Mouse (Mus musculus): ENCODE data around the gene Irak2. TPM values are rescaled to one million over a fixed set of nuclear protein-coding genes. Genes with fewer than 3 reads are reported as not detected.

Gene Irak2
- total RNA-seq, 4 experiments from 2014 or later, result 3.3 to 7.4 (median 4.7) TPM

Small RNAs within 50 kb of the gene (microRNA-seq; reads per million reads assigned to microRNA genes)
- gene Mir7042, result not detected

Other genes starting within 250 kb of the Irak2 start
- gene Ttll3, start 249.2 kb upstream of the Irak2 start, total RNA-seq (2022), result under 1 TPM; 0.27 to 0.94 (median 0.83) TPM
- gene Rpusd3, start 219.1 kb upstream of the Irak2 start, total RNA-seq (2022), result 10 to 100 TPM in 1 of 4 experiments, 1 to 10 TPM in 3; 5.9 to 12.8 (median 6.8) TPM
- 10 to 100 TPM in 3 of 4 experiments, 1 to 10 TPM in 1; 3.8 to 35.8 (median 19.8) TPM for gene Cidec, start 202.7 kb upstream of the Irak2 start, total RNA-seq (2022)
- 10 to 100 TPM; 27.4 to 30.4 (median 29.1) TPM for gene Jagn1, start 195.9 kb upstream of the Irak2 start, total RNA-seq (2022)
- gene Il17re, start 180.0 kb upstream of the Irak2 start, total RNA-seq (2022), result under 1 TPM; 0.12 to 0.44 (median 0.28) TPM
- gene Il17rc, start 167.0 kb upstream of the Irak2 start, total RNA-seq (2022), result 1 to 10 TPM; 3.9 to 7.5 (median 4.7) TPM
- 10 to 100 TPM; 46.7 to 56.2 (median 49.2) TPM for gene Creld1, start 155.2 kb upstream of the Irak2 start, total RNA-seq (2022)
- not detected for gene Prrt3, start 136.5 kb upstream of the Irak2 start, total RNA-seq (2022)
- gene Emc3, start 106.8 kb upstream of the Irak2 start, total RNA-seq (2022), result 10 to 100 TPM; 51.5 to 58.0 (median 55.0) TPM
- under 1 TPM in 3 of 4 experiments, not detected in 1; 0.07 to 0.24 (median 0.24) TPM for gene Fancd2, start 106.8 kb upstream of the Irak2 start, total RNA-seq (2022)
- gene Fancd2os, start 37.8 kb upstream of the Irak2 start, total RNA-seq (2022), result not detected
- gene Brk1, start 33.7 kb upstream of the Irak2 start, total RNA-seq (2022), result 10 to 100 TPM; 37.5 to 44.8 (median 44.1) TPM
- 1 to 10 TPM; 5.3 to 7.3 (median 6.2) TPM for gene Vhl, start 14.5 kb upstream of the Irak2 start, total RNA-seq (2022)
- gene Tatdn2, start 58.6 kb downstream of the Irak2 start, total RNA-seq (2022), result 10 to 100 TPM; 41.0 to 65.6 (median 53.0) TPM
- gene Ghrl, start 81.4 kb downstream of the Irak2 start, total RNA-seq (2022), result not detected
- 10 to 100 TPM; 71.3 to 73.9 (median 71.7) TPM for gene Sec13, start 102.3 kb downstream of the Irak2 start, total RNA-seq (2022)

All from gastrocnemius, adult 8-10 months (tissue).